In the genomic region with DNA sequence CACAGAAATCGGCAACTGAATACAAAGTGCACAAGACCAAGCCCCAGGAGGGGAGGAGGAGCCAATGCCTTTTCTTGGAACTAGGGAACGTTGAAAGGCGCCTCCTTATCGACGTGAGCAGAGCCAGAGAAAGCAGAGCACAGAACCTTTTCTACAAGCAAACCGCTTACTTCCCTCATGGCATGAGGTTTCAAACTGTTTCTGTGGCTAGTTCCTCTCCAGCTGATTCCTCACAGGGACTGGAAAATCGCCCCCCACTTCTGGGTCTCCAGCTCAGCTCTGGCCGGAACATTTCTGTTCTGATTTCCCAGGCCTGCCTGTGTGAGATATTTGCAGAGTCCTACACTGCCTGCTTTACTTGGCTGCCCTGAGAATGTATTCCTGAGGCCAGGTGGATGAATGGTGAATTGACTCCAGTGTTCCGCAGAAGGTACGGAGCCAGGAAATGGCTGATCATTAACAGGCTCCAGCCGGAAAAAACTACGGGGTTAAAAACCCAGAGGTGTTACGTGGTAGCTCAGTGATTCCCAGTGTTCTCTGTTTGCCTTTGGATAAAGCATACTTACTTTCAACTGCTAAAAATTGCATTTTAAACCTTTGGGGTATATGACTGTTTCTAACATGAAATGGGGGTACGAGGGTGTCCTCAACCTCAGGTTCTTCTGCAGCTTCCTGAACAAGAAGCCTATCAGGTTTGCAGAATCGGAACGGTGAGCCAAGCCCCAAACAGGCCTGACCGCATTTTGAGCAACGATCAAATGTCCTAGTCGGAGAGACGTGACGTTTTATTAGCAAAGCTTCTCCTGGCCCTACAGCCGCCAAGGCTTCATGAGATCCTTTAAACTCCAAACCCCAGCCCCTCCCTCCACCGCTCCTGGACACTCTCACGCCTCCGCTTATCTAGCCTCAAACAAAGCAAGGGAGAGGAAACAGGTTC, we compare ENCODE assay signal across 1 mouse cellular context.
TF ChIP-seq lines count a peak whose summit lies in the region.

No protein-coding gene starts in this region.

TF ChIP-seq in MEL, 35 proteins besides CTCF, POLR2A, EP300 and RAD21 (continued from another document):
- TF ChIP-seq RCOR1 (IDR thresholded peaks at IDR 0.05; ENCODE audit: low read depth, low read length) (peak; percentile 91), ZC3H11A (IDR thresholded peaks at IDR 0.05; ENCODE audit: low read depth, low read length) (0 out of 2 replicates have a peak, but pooled peaks have one; percentile 12), NELFE (IDR thresholded peaks at IDR 0.05; ENCODE audit: low read depth, low read length) (peak; percentile 29), POLR2AphosphoS2 (IDR thresholded peaks at IDR 0.05; ENCODE audit: low read length) (peak; percentile 57), SMC3 (IDR thresholded peaks at IDR 0.05; ENCODE audit: low read depth, low read length) (peak; percentile 33), MEF2A (IDR thresholded peaks at IDR 0.05; ENCODE audit: extremely low read depth, insufficient replicate concordance, low read depth, low read length, poor library complexity, severe bottlenecking) (no peak), TCF12 (IDR thresholded peaks at IDR 0.05; ENCODE audit: low read depth, low read length) (peak; percentile 83), CHD1 (IDR thresholded peaks at IDR 0.05; ENCODE audit: low read depth, low read length) (no peak; the same call in 1 of the 2 replicates), MAZ (IDR thresholded peaks at IDR 0.05; ENCODE audit: low read depth, low read length) (peak; percentile 76), BHLHE40 (IDR thresholded peaks at IDR 0.05; ENCODE audit: borderline replicate concordance, low read depth, low read length) (no peak), MAFK (IDR thresholded peaks at IDR 0.05; ENCODE audit: borderline replicate concordance, low read depth, low read length) (peak; percentile 58; the same call in 1 of the 2 replicates), USF2 (IDR thresholded peaks at IDR 0.05; ENCODE audit: borderline replicate concordance in 1 of 2, insufficient read depth in 1 of 2, low read depth in 1 of 2, low read length in 2 of 2) (no peak), MYC (IDR thresholded peaks at IDR 0.05; ENCODE audit: low read depth, low read length) (peak; percentile 95), E2F4 (IDR thresholded peaks at IDR 0.05; ENCODE audit: borderline replicate concordance, low read depth, low read length) (0 out of 2 replicates have a peak, but pooled peaks have one; percentile 48), JUND (IDR thresholded peaks at IDR 0.05; ENCODE audit: low read depth, low read length) (peak; percentile 66; the same call in 1 of the 2 replicates), NRF1 (IDR thresholded peaks at IDR 0.05; ENCODE audit: insufficient read depth, low read depth, low read length, poor library complexity, severe bottlenecking) (no peak), ZNF384 (IDR thresholded peaks at IDR 0.05; ENCODE audit: low read depth, low read length) (no peak; the same call in 1 of the 2 replicates), UBTF (IDR thresholded peaks at IDR 0.05; ENCODE audit: borderline replicate concordance, insufficient read depth, low read depth, low read length) (no peak), MYB (IDR thresholded peaks at IDR 0.05; ENCODE audit: low read depth, low read length) (peak; percentile 93), MXI1 (IDR thresholded peaks at IDR 0.05; ENCODE audit: low read depth, low read length) (no peak; the same call in none of the 2 replicates), KAT2A (conservative IDR thresholded peaks at IDR 0.05; ENCODE audit: low read depth, low read length) (no peak), HCFC1 (IDR thresholded peaks at IDR 0.05; ENCODE audit: low read depth, low read length) (peak; percentile 55; the same call in 1 of the 2 replicates), ETS1 (IDR thresholded peaks at IDR 0.05; ENCODE audit: low read depth, low read length) (peak; percentile 92)
TF ChIP-seq in MEL: peak in this region for 21.
